Mouse (Mus musculus): ENCODE measurements around the gene Krt81. TPM values are rescaled to one million over a fixed set of nuclear protein-coding genes. Genes with fewer than 3 reads are reported as not detected.

Gene Krt81
- polyA plus RNA-seq, 1 experiment from 2014 or later = 0.35 TPM

- no peak for ATAC-seq (ENCODE audit: insufficient number of reproducible peaks, low FRiP score, low TSS enrichment, low read depth)
- WGBS = 26% methylated on average over 4 of the region's 4 CpGs
- H3K27me3 ChIP-seq = peaks cover 18% of the 10 kb centered on the region
- H3K4me2 ChIP-seq = no peak overlapping the region
- H3K27ac ChIP-seq = no peak overlapping the region
- H3K36me3 ChIP-seq = no peaks in the 10 kb centered on the region
- peaks cover 14% of the 10 kb centered on the region for H3K4me1 ChIP-seq
- no peak overlapping the region for H3K9ac ChIP-seq
- H3K9me3 ChIP-seq = no peaks in the 10 kb centered on the region
- H3K4me3 ChIP-seq = no peak overlapping the region
Observed at GRCm38 (mm10) chr15:101482056-101482455, 18.5 kb upstream of the Krt81 start.

GRCm38 (mm10) chr15:101479666-101480060, 16.1 kb upstream of the Krt81 start:
- Histone ChIP-seq H3K4me3 (peak overlapping the region; percentile 27), H3K36me3 (no peaks in the 10 kb centered on the region), H3K4me2 (peak overlapping the region; percentile 55), H3K27me3 (peaks cover 18% of the 10 kb centered on the region), H3K27ac (no peak overlapping the region), H3K4me1 (peaks cover 12% of the 10 kb centered on the region), H3K9me3 (no peaks in the 10 kb centered on the region), H3K9ac (no peak overlapping the region)
- 36% methylated on average over 11 of the region's 11 CpGs for WGBS
- ATAC-seq (ENCODE audit: insufficient number of reproducible peaks, low FRiP score, low TSS enrichment, low read depth) = no peak

- Histone ChIP-seq H3K36me3 (no peaks in the 10 kb centered on the region), H3K9me3 (no peaks in the 10 kb centered on the region), H3K9ac (no peak overlapping the region), H3K4me2 (peak overlapping the region; percentile 55), H3K4me1 (peaks cover 12% of the 10 kb centered on the region), H3K27ac (no peak overlapping the region), H3K4me3 (peak overlapping the region; percentile 27), H3K27me3 (peaks cover 18% of the 10 kb centered on the region)
- no peak for ATAC-seq (ENCODE audit: insufficient number of reproducible peaks, low FRiP score, low TSS enrichment, low read depth)
- 8% methylated on average over 31 of the region's 31 CpGs for WGBS
Observed at GRCm38 (mm10) chr15:101479007-101479665, 15.6 kb upstream of the Krt81 start.

GRCm38 (mm10) chr15:101472952-101473528, 9.5 kb upstream of the Krt81 start, which contains the start of gene Krt86:
Gene Krt86 (plus strand): TSS chr15:101473478.
- no peak within 1 kb of the TSS for H3K9ac ChIP-seq
- no peak within 1 kb of the TSS for H3K4me3 ChIP-seq
- H3K27ac ChIP-seq = no peak within 1 kb of the TSS
- H3K4me2 ChIP-seq = no peak within 1 kb of the TSS
- H3K36me3 ChIP-seq = no peaks in the 10 kb centered on the region
- H3K27me3 ChIP-seq = peaks cover 5% of the 10 kb centered on the region; the same call in 1 of the 2 replicates
- no peaks in the 10 kb centered on the region for H3K9me3 ChIP-seq
- ATAC-seq (ENCODE audit: insufficient number of reproducible peaks, low FRiP score, low TSS enrichment, low read depth) = no peak
- WGBS = 18% methylated on average over 10 of the region's 10 CpGs
- no peaks in the 10 kb centered on the region for H3K4me1 ChIP-seq

- H3K9me3 ChIP-seq = no peaks in the 10 kb centered on the region
- 78% methylated on average over 4 of the region's 4 CpGs for WGBS
- no peak for ATAC-seq (ENCODE audit: insufficient number of reproducible peaks, low FRiP score, low TSS enrichment, low read depth)
- no peak overlapping the region for H3K4me2 ChIP-seq
- no peaks in the 10 kb centered on the region for H3K4me1 ChIP-seq
- H3K27me3 ChIP-seq = no peaks in the 10 kb centered on the region
- no peak overlapping the region for H3K4me3 ChIP-seq
- H3K36me3 ChIP-seq = no peaks in the 10 kb centered on the region
- H3K9ac ChIP-seq = no peak overlapping the region
- no peak overlapping the region for H3K27ac ChIP-seq
Observed at GRCm38 (mm10) chr15:101469093-101469492, 5.5 kb upstream of the Krt81 start.

GRCm38 (mm10) chr15:101459283-101459682, 4.3 kb downstream of the Krt81 start:
- Histone ChIP-seq H3K9ac (no peak overlapping the region), H3K4me2 (no peak overlapping the region), H3K4me3 (no peak overlapping the region), H3K27ac (no peak overlapping the region), H3K27me3 (no peaks in the 10 kb centered on the region; the same call in 1 of the 2 replicates), H3K4me1 (no peaks in the 10 kb centered on the region), H3K9me3 (no peaks in the 10 kb centered on the region), H3K36me3 (no peaks in the 10 kb centered on the region)
- no peak for ATAC-seq (ENCODE audit: insufficient number of reproducible peaks, low FRiP score, low TSS enrichment, low read depth)
- 78% methylated on average over 14 of the region's 14 CpGs for WGBS

GRCm38 (mm10) chr15:101458361-101458930, 5.1 kb downstream of the Krt81 start:
- Histone ChIP-seq H3K27ac (no peak overlapping the region), H3K36me3 (no peaks in the 10 kb centered on the region), H3K9ac (no peak overlapping the region), H3K4me2 (no peak overlapping the region), H3K4me1 (0 out of 2 replicates have a peak, but pooled peaks cover under 1% of the 10 kb centered on the region), H3K4me3 (no peak overlapping the region), H3K27me3 (no peaks in the 10 kb centered on the region), H3K9me3 (no peaks in the 10 kb centered on the region)
- no peak for ATAC-seq (ENCODE audit: insufficient number of reproducible peaks, low FRiP score, low TSS enrichment, low read depth)
- 71% methylated on average over 16 of the region's 16 CpGs for WGBS

GRCm38 (mm10) chr15:101455891-101456290, 7.7 kb downstream of the Krt81 start:
- no peak overlapping the region for H3K4me2 ChIP-seq
- H3K27ac ChIP-seq = no peak overlapping the region
- H3K27me3 ChIP-seq = 0 out of 2 replicates have a peak, but pooled peaks cover 3% of the 10 kb centered on the region
- H3K4me1 ChIP-seq = 0 out of 2 replicates have a peak, but pooled peaks cover 4% of the 10 kb centered on the region
- H3K9ac ChIP-seq = no peak overlapping the region
- 88% methylated on average over 6 of the region's 6 CpGs for WGBS
- H3K4me3 ChIP-seq = no peak overlapping the region
- no peaks in the 10 kb centered on the region for H3K36me3 ChIP-seq
- no peaks in the 10 kb centered on the region for H3K9me3 ChIP-seq
- no peak for ATAC-seq (ENCODE audit: insufficient number of reproducible peaks, low FRiP score, low TSS enrichment, low read depth)

- no peak overlapping the region for H3K4me2 ChIP-seq
- no peaks in the 10 kb centered on the region for H3K9me3 ChIP-seq
- 0 out of 2 replicates have a peak, but pooled peaks cover 4% of the 10 kb centered on the region for H3K4me1 ChIP-seq
- H3K27ac ChIP-seq = no peak overlapping the region
- no peaks in the 10 kb centered on the region for H3K36me3 ChIP-seq
- no peak overlapping the region for H3K4me3 ChIP-seq
- ATAC-seq (ENCODE audit: insufficient number of reproducible peaks, low FRiP score, low TSS enrichment, low read depth) = no peak
- no peak overlapping the region for H3K9ac ChIP-seq
- H3K27me3 ChIP-seq = 0 out of 2 replicates have a peak, but pooled peaks cover 3% of the 10 kb centered on the region
- 83% methylated on average over 2 of the region's 2 CpGs for WGBS
Observed at GRCm38 (mm10) chr15:101455292-101455691, 8.3 kb downstream of the Krt81 start.

GRCm38 (mm10) chr15:101454774-101455173, 8.8 kb downstream of the Krt81 start:
- Histone ChIP-seq H3K9me3 (no peaks in the 10 kb centered on the region), H3K4me1 (0 out of 2 replicates have a peak, but pooled peaks cover 4% of the 10 kb centered on the region), H3K27ac (no peak overlapping the region), H3K27me3 (0 out of 2 replicates have a peak, but pooled peaks cover 3% of the 10 kb centered on the region), H3K36me3 (no peaks in the 10 kb centered on the region), H3K4me2 (no peak overlapping the region), H3K9ac (no peak overlapping the region), H3K4me3 (no peak overlapping the region)
- no peak for ATAC-seq (ENCODE audit: insufficient number of reproducible peaks, low FRiP score, low TSS enrichment, low read depth)
- 79% methylated on average over 8 of the region's 8 CpGs for WGBS

GRCm38 (mm10) chr15:101453093-101453736, 10.3 kb downstream of the Krt81 start:
- H3K27ac ChIP-seq = no peak overlapping the region
- 0 out of 2 replicates have a peak overlapping the region, but pooled peaks have one; percentile 3 for H3K4me2 ChIP-seq

More at GRCm38 (mm10) chr15:101453093-101453736, 10.3 kb downstream of the Krt81 start:
- Histone ChIP-seq H3K9ac (no peak overlapping the region), H3K4me1 (0 out of 2 replicates have a peak, but pooled peaks cover 4% of the 10 kb centered on the region), H3K4me3 (no peak overlapping the region), H3K27me3 (0 out of 2 replicates have a peak, but pooled peaks cover 3% of the 10 kb centered on the region), H3K36me3 (no peaks in the 10 kb centered on the region), H3K9me3 (no peaks in the 10 kb centered on the region)
- 9% methylated on average over 13 of the region's 13 CpGs for WGBS
- no peak for ATAC-seq (ENCODE audit: insufficient number of reproducible peaks, low FRiP score, low TSS enrichment, low read depth)
